Comparison of ENCODE assay signal across 7 mouse cellular contexts in the genomic region with DNA sequence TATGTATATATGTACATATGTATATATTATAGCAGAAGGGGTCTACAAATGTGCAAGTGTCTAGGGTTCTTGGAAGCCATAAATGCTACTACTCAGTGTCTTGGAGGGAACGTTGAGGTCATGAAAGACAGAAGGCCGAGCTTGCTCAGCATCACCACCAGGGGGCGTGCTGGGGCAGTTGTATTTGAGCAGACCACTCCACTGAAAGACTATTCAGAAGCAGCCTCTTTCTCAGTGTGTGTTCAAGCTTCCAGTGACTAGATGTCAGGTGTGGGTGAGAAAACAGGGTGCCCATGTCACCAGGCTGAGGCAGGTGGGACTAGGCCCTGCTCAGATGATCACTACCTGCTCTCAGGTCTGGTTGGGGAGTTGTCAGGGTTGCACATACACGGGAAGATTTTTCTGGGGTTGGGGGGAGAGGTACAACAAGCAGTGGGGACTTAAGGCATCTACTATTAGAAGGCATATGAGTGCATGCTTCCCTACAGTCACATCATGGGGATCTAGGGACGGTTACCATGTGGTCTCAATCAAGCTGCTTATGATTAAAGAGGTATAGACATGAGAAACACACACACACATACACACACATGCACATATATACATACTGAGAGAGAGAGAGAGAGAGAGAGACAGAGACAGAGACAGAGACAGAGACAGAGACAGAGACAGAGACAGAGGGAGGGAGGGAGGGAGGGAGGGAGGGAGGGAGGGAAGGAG.
DNase-seq lines count a peak whose midpoint lies in the region; ATAC-seq and TF ChIP-seq lines count a peak whose summit lies in the region.

No protein-coding gene starts in this region.

- no peak for TF ChIP-seq POLR2A in small intestine, adult 2 months (IDR thresholded peaks at IDR 0.05; ENCODE audit: low read depth, low read length)

- peak; percentile 77; the same call in 1 of the 2 replicates for TF ChIP-seq CTCF in small intestine, adult 2 months (IDR thresholded peaks at IDR 0.05; ENCODE audit: extremely low read depth, insufficient read length, insufficient replicate concordance, low read depth, low read length)

- DNase-seq in adrenal gland, adult 18-20 months (ENCODE audit: low spot score in 2 of 2), result peak; percentile 73 to 79
- DNase-seq in cerebellum, adult 8-10 months, result peak; percentile 31
- DNase-seq in induced T-regulatory cell, adult 2 months (ENCODE audit: low read depth), result peak; percentile 29
- DNase-seq in left cerebral cortex, postnatal 25 days (ENCODE audit: low spot score in 2 of 2), result peak; percentile 64 to 76

- H3K27ac ChIP-seq in midbrain, embryonic 13.5 days, result no peak overlapping the region
- no peak overlapping the region for H3K27ac ChIP-seq in small intestine, adult 2 months (ENCODE audit: insufficient read depth, low read depth, low read length)

- intact Hi-C loops in left cerebral cortex, postnatal 25 days (cut with DNase I), result loop anchor here (2.0 to 10.0 kb wide), 2 partner anchors 664 to 742 kb away; no protein-coding TSS in a partner anchor

- no peaks in the 10 kb centered on the region for H3K9me3 ChIP-seq in midbrain, embryonic 13.5 days

- H3K4me2 ChIP-seq in midbrain, embryonic 13.5 days (replicated peaks), result no peak overlapping the region

- peak; percentile 80 for ATAC-seq in frontal cortex, adult (ENCODE audit: low TSS enrichment)
- peak; percentile 75 for ATAC-seq in midbrain, embryonic 13.5 days

- H3K27me3 ChIP-seq in midbrain, embryonic 13.5 days, result no peaks in the 10 kb centered on the region
- no peaks in the 10 kb centered on the region for H3K27me3 ChIP-seq in small intestine, adult 2 months (ENCODE audit: control insufficient read depth, insufficient read depth, low read length)

- no peaks in the 10 kb centered on the region for H3K36me3 ChIP-seq in midbrain, embryonic 13.5 days
- H3K36me3 ChIP-seq in small intestine, adult 2 months (ENCODE audit: control insufficient read depth, insufficient read depth, low read length), result no peaks in the 10 kb centered on the region

- WGBS in midbrain, embryonic 13.5 days, result 39% methylated on average over 5 of the region's 5 CpGs
- WGBS in small intestine, adult 2 months, result 33% methylated on average over 5 of the region's 5 CpGs

- H3K4me1 ChIP-seq in midbrain, embryonic 13.5 days (replicated peaks), result 0 out of 2 replicates have a peak, but pooled peaks cover 6% of the 10 kb centered on the region
- no peaks in the 10 kb centered on the region for H3K4me1 ChIP-seq in small intestine, adult 2 months (ENCODE audit: control insufficient read depth, insufficient read depth, insufficient read length, low read length)

- H3K9ac ChIP-seq in midbrain, embryonic 13.5 days (replicated peaks), result no peak overlapping the region

- no peak overlapping the region for H3K4me3 ChIP-seq in midbrain, embryonic 13.5 days (replicated peaks)
- no peak overlapping the region for H3K4me3 ChIP-seq in small intestine, adult 2 months (ENCODE audit: low read depth, low read length)
